Mouse (Mus musculus): ENCODE measurements around the gene Sipa1l2.
A peak's percentile ranks its signal among the peaks of the same experiment; 100 is the strongest.
"Not testable (repeated sequence)": the region's sequence is repeated elsewhere in the genome, so short reads cannot be mapped to it uniquely, and the experiment has no call there.

Gene Sipa1l2

DNA sequence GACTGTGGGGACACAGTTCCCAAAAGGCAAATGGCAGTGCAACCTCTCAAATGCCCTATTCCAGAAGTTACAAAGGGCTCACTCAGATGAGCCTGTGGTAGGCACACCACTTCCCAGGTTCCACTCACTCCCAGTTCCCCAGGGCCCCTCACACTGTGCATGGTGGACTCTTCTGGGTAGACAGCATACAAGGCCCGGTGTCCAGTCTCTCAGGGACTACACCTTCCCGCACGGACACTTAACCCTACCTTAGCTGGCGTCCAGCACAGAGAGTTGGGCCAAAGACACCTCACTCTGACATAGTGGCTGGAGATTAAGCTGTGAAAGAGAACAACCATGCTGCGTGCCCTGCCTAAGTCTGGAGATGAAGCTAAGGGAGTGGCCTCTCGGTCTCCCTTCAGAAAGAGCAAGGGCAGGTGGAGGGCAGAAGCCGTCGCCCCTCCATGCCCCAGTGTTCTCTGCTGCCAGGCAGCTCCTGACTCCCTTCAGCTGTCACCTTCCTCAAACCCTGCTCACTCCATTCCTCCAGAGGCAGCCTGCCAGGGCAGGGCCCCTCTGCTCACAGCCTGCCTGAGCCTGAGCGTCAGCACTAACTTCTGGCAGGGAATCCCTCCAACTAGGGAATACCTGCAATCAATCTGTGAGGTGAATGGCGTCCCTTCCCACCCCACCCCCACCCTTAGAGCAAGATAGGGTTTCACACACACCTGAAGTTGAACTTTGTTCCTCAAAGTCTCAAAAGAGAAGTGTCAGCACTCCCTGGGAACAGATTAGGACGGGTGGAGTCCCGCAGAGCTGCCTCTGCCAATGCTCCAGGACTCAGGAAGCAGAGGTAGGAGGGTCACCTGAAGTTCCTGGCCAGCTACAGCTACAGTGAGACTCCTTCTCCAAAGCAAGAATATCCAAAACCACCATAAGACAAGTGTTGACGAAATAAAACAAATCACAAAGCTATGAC is 30.3 kb downstream of the Sipa1l2 start:
- no peak for DNase-seq (ENCODE audit: low spot score)

DNA sequence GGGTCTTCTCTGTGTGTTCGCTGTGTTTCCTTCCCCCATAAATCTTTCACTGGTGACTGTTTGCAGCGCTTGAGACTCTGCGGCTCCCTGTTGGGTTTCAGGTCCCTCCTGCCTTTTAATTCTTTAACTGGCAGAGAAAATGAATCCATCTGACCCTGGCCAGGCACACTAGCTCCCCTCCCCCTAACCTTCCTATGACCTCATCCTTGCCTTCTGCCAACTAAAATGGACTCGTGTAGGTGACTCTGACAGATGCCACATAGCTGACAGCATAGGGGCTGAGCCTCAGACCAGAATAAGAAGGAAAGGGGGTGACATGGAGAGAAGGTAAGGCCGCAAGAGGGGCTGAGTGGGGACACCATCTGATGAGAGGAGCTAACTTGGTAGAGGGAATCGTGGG is 31.3 kb downstream of the Sipa1l2 start:
- no peak for DNase-seq (ENCODE audit: low spot score)

DNA sequence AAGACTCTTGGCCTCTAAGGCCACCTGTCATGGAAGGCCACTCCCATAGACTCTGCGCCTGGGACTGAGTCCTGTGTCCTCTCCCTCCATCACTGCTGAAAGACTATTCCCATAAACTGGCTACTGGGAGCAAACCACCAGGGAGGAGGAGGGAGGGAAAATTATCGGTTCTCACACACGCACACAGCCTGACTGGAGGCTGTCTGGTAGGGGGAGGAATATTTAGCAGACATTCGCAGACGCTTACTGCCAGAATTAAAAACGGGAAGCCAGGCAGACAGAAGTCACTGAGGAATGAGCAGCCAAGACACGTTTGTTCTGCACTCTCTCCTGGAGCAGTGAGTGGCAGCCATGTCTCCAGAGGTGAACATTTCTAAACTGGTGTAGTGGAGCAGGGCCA is 35.9 kb downstream of the Sipa1l2 start:
- DNase-seq (ENCODE audit: low spot score): no peak

DNA sequence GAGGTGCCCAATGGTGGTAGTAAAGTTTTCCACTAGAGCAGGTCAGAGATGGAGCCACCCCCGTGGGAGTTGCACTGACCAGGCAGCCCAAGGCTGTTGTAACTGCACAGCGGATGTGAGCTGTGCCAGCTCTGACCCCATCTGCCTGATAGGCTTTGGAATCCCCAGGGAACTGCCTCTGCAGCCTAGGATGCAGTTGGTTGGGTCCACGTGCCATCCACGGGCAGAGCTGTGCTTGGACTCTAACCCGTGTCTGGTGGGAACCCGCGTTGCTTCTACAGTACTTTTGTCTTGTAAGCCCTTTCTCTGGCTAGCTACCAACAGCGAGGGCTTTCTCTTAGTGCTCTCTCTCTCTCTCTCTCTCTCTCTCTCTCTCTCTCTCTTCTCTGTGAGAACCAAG is 36.7 kb downstream of the Sipa1l2 start:
- no peak for DNase-seq (ENCODE audit: low spot score)

DNA sequence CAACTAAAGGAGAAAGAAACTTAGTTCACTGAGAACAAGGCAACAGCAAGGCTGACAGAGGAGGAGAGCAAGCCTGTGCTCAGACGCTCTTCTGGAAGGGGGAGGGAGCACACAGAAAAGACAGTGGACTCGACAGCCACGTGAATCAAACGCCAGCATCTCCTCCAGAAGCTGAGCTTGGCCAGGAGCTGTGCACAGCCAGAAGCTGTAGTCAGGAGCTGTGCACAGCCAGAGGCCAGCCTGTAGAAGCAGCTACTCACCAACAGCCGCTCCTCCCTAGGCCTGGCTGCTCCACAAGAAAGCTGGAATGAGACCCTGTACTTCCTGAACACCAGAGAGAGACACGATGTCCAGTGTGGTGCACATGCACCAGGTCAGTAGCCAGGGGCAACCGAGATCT is 37.4 kb downstream of the Sipa1l2 start:
- no peak for DNase-seq (ENCODE audit: low spot score)

DNA sequence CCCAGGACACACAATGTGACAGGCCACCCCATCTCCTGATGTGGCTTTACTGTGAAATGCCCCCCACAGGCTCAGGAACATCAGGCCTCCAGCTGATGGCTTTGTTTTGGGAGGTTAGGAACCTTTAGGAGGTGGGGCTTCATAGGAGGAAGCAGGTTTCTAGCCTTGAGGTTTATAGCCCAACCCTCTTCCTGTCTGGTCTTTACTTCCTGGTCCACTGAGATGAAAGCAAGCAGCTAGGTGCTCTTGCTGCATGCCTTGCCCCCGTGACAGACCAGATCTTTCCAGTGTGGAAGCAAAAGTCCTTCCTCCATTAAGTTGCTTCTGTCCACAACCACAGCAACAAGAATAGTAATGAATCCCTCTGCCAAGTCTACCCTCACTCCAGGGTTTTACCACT is 38.0 kb downstream of the Sipa1l2 start:
- DNase-seq (ENCODE audit: low spot score): no peak

DNA sequence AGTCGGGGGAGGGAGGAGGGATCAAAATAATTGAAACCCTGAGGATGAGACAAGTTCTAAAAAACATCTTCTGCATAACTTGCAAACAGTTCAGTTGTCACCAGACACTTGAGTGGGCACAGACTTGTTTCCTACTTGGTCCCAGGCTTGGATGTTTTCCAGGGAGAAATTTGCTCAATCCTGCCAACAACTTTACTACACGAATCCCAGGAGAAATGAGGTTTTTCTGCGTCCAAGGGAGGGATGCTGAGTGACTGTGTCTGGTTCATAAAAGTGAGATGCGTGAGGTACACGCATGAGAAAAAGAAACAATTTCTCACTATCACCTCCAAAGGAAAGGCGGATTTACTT is 38.5 kb downstream of the Sipa1l2 start:
- DNase-seq (ENCODE audit: low spot score): no peak

DNA sequence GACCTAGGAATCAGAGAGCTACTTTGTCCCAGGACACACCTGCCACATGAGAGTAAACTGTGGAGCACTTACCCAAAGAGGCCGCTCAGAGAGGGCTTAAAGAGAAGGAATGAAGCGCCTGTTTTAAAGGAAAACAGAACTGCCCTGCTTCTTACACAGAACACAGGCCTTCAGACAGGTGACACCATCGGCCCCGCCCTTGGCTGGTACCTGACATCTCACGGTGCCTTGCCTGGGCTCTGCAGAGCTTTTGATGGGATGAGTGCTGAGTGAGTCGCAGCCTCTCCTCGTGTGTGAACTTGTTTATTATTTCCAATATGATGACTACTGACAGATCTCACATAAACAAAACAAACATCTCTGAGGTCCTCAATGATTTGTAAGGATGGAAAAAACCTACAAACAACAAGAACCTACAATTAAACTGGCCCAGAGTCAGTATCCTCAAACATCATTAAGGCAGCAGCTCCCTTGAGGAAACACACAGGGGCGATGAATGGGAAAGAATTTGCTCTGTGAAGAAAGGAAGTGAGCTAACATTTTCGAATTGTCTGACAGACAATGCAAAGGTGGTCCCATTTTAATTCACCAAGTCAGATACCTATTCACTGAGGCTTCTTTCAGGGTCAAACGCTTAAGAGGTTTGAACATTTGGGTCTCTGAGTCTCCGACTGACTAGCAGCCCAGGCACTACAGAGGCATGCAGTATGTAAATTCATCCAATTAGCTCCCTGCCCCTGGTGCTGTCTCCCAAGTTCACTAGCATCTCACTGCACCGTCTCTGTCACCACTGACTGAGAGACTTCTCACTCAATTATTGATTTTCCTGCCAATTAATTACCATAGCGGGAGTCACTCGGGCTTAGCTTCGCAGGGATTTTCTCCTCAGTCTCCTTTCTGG is 39.2 kb downstream of the Sipa1l2 start:
- DNase-seq (ENCODE audit: low spot score): peak; percentile 50

DNA sequence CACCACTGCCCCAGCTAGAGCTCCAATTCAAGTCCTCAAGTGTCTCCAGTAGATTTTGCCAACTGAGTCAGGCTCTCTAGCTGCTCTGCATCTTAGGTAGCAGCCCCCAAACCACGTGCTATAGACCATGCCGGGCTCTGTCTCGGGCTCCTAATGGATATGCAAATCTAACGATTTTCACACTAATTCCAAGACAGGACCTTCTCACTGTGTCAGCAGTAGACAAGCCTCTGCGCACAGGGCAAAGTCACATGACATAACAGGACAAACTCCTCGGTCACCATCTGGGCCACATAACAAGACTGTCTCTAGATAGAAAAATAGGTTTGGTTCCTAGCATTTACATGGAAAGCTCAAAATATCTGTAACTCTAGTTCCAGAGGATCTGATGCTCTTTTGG is 40.6 kb downstream of the Sipa1l2 start:
- no peak for DNase-seq (ENCODE audit: low spot score)

DNA sequence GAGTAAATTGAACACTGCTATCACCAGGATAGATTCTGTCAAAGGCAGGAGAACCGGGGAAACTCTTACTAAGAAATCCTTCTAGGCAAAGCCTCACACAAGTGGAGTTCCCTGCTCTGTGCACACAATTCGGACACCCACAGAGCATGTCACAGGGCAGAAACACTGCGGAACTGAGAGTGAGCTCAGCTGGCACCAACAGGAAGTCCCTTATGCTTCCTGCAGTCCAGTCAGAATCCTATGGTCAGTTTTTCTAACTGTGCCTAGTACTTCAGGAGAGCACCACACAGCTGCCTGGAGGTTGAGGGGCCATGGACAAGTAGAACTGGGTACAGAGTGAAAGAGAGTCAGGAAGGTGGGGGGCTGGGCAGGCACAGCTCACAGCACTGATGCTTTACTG is 41.7 kb downstream of the Sipa1l2 start:
- DNase-seq (ENCODE audit: low spot score): no peak

DNA sequence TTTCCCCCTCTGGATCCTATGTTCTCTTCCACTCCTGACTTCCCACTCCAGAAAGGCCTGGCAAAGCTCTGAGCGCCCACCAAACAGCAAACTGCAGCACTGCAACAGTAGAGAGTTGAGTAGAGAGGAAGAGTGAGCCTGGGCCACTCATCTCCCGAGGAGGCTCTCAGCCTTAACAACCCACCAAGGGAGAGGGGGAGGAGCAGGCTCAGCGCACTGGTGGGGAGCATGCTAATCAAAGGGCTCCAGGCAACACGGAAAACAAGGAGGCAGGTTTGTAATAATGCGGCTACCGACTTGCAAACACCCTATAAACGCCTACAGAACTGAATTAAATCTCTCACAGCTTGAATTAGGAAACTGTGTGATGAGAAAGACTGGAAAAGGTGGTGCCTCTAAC is 42.6 kb downstream of the Sipa1l2 start:
- no peak for DNase-seq (ENCODE audit: low spot score)

DNA sequence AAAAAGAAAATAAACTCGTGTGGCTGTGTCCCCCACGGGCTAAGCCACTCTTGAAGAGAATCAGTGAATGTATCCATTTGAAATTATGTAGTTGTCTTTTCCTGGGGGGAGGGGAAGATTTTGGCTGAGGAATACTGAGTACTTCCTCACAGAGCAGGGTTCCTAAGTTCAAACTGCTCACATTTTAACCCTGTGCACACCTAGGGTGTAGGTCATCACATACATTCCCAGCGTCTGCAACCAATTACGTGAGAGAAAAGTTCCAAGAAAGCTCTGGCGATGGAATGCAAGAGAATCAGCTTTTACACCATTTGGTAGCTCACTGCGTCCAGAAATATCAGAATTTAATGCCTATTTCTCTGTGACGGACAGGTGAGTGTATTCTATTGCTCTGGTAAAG is 43.0 kb downstream of the Sipa1l2 start:
- no peak for DNase-seq (ENCODE audit: low spot score)

DNA sequence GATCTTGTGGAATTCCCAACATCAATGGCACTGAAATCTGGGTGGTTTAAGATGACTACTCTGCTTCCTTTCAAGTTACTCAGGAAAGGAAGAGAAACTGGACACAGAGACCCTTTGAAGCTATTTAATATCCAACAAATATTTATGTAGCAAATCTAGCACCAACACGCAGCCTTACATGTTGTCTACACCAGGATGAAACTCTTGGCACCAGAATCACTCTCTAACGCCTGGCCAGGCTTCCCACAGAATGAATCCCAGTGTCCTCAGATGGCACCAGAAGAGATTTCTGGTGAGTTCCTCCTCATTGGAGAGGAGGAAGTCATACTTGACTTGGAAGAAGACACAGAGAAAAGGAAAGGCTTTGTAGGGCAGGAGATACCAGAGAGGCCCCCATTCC is 45.1 kb downstream of the Sipa1l2 start:
- DNase-seq (ENCODE audit: low spot score): no peak

DNA sequence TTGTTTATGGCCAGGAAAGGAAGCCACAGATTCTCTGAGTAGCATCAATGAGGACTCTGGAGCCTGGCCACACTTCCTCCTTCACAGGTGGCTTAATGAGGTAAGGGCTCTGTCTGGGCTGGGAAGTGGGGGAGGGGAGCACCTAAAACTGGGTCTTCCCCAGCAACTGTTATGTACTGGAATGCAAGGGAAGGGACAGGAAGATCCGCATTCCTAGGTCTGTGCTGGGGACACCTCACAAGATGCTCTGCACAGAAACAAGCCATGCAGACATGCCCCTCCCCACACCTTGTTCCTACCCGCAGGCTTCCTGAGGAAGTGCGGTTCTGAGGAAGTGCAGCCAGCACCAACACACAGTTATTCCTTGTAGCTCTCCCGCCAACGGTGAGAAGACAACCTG is 46.4 kb downstream of the Sipa1l2 start:
- no peak for DNase-seq (ENCODE audit: low spot score)

DNA sequence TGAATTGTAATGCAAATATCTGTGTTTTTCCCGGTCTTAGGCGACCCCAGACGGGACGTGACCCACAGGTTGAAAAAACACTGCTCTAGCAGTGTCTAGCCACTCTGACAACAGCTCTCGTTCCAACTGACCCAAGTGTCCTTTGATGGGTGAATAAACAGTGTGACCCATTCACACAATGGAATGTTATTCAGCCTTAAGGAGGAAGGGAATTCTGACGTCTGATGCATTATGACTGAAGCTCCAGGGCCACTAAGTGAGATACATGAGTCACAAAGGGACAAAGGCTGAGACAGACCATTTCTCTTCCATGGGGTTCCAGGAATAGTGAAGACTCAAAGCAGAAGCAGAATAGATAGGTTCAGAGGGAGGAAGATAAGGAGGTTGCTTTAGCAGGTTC is 47.5 kb downstream of the Sipa1l2 start:
- no peak for DNase-seq (ENCODE audit: low spot score)

DNA sequence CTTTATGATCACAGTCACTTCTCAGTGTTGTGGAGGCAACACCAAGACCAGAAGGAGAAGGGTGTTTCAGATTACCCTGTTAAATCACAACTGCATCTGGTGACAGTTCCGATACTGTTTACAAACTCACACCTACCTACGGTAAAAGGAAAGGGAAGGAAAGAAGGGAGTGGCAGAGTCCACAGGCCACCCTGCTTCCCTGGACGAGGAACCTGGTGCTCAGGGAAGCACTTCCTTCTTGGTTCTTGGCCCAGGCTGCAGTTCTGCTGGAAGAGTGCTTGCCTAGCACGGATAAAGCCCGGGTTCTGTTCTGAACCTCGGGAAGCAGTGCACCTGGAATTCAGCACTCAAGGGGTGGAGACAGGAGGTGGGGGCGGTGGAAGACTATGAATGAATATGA is 48.5 kb downstream of the Sipa1l2 start:
- DNase-seq (ENCODE audit: low spot score): no peak

DNA sequence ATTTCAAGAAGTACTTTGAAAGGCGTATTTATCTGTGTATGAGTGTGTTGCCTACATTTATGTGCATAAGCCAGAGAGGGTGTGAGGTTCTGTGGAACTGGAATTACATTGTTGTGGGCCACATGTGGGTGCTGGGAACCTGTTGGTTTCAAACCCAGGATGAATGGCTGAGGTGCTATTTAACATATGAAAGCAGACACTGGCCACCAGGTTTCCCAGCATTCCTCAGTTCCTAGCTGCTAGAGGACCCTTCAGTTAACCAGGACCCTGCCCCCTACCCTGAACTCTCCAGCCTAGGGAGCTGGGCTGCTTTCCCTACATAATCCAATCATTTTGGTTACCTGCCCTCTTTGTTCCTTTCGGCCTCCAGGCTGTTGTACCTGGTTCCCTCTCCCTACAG is 49.3 kb downstream of the Sipa1l2 start:
- DNase-seq (ENCODE audit: low spot score): not testable (repeated sequence)

DNA sequence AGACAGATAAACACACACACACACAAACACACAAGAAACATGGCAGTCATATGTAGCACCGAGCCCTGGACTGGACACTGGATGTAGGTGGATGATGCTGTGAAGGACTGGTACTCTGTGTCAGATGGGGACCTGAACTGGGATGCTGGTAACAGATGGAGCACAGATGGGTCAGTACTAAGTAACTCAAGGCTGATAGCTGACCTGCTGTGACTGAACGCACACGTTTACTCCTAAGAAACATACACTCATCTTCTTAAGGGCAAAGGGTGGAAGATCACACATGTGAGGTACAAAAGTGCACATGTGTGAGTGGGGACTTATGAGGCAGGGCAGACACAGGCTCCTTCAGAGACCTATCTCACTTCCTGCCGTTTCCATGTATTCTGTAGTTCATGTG is 50.7 kb downstream of the Sipa1l2 start:
- DNase-seq (ENCODE audit: low spot score): no peak

DNA sequence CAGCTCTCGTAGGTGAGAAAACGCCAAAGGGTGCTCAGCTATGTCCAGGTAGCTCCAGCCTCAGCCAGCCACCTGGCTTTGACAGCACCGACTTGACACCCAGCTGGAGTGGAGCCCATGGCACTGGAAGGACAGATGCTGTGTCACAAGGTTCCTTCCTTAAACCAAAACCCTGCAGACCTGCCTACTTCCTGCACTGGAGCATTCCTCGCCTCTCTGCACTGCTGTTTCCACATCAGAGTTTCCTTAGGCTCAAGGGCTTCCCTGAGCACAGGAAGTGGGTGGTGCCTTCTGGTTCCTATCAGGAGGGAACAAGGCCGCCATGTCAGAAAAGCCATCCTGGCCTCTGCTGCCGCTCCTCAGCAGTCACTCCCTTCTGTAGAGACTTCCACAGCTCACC is 51.3 kb downstream of the Sipa1l2 start:
- no peak for DNase-seq (ENCODE audit: low spot score)

DNA sequence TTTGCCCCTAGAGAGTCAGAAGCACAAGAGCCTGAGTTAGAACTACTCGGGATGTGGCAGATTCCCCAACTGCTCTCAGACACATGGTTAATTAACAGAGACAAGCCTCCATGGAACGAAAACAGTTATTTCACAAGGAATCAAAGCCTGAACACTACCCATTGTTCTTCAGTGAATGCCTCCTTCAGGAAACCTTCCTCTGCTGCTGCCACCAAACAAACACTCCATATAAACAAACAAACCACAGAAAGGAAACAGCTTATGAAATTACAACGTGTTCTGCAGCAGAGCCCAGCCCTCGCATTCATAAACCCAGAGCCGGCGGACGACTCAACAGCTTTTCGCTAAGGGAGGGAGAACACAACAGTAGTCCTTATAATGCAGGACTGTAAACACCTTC is 52.2 kb downstream of the Sipa1l2 start:
- no peak for DNase-seq (ENCODE audit: low spot score)

DNA sequence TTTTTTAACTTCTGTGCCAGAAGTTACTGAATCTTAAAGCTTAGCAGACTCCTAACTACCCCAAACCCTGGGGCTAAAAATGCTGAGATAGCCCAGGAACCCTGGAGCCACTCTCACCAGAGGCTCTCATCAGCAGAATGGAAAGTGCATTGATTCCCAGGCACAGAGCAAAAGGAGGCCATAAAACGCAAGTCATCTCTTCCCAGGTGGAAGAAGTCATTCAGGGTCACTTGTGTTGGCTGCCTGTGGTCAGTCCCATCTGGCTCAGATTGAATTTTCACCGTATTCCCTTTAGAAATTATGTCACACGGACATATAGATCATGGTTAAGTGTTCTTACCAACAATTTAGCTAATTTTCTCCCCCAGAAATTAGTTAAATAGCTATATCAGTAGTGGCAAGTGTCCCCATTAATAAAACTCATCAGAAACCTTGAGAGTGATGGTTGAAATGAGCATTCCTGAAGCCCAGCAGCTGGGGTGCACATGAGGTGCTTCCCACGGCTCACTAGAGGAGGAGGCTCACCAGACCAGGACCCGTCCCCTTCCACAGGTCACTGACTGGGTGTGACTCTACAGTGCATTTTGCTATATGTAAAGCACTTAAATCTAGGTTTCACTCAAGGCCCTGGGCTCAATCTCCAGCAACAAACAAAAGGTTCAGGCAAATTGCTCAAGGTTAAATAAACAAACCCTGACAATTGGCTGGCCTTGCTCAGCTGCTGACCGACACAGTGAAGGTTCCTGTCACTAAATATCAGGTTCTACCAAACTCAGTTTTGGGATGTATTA is 53.3 kb downstream of the Sipa1l2 start:
- DNase-seq (ENCODE audit: low spot score): no peak

DNA sequence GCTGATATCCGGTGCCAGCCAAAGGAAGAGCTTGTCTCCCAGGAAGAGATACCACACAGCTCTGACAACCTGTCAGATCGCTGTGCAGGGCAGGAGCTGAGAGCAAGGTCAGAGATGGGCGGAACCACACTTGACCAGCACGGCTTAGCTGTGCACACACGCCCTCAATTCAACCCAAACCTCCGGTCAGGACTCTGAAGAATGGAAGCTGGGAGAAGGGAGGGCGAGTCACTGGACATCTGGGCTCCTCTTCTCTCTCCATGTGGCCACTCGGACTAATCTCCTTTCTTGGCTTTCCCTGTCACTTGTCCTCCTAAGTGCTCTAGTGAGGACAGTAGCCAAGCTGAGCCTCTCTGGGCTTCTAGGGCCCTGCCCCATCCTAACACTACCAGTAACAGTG is 53.9 kb downstream of the Sipa1l2 start:
- DNase-seq (ENCODE audit: low spot score): no peak
